Mouse (Mus musculus): ENCODE measurements around the gene Hyal3. TPM values are rescaled to one million over a fixed set of nuclear protein-coding genes. Genes with fewer than 3 reads are reported as not detected.
A peak's percentile ranks its signal among the peaks of the same experiment; 100 is the strongest.
"Not testable (repeated sequence)": the region's sequence is repeated elsewhere in the genome, so short reads cannot be mapped to it uniquely, and the experiment has no call there.

The Hyal3 gene
- total RNA-seq, 1 experiment from 2014 or later: 0.87 TPM

DNA sequence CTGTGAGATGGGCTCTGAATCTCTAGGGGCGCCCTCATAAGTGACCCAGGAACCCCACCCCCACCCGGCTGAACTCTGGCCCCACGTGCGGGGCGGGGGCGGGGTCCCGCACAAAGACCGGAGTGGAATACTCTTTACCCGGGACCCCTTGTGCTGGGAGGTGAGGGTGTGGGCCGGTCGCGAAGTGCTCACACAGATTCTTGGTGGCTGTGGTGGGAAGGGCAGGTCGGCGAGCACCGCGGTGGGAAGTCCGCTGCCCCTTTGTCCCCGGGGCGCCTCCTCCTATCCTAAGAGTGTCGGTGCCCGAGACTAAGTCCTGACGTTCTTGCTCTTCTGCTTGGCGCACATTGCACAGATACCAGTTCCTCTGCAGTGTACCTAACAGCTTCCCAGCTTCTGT is 11.3 kb upstream of the Hyal3 start:
- peak; percentile 10; the same call in 1 of the 2 replicates for ATAC-seq (replicated peaks; ENCODE audit: low read depth, poor library complexity, severe bottlenecking)

DNA sequence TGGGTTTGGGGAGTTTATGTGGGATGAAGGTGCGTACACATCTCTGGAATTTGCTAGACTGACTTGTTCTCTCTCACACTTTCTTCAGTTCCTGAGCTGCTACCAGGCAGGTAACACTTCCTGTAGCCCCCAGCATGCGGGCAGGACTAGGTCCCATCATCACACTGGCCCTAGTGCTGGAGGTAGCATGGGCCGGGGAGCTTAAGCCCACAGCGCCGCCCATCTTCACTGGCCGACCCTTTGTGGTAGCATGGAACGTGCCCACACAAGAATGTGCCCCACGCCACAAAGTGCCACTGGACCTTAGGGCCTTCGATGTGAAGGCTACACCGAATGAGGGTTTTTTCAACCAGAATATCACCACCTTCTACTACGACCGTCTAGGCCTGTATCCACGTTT is 10.6 kb upstream of the Hyal3 start:
- ATAC-seq (replicated peaks; ENCODE audit: low read depth, poor library complexity, severe bottlenecking): no peak

DNA sequence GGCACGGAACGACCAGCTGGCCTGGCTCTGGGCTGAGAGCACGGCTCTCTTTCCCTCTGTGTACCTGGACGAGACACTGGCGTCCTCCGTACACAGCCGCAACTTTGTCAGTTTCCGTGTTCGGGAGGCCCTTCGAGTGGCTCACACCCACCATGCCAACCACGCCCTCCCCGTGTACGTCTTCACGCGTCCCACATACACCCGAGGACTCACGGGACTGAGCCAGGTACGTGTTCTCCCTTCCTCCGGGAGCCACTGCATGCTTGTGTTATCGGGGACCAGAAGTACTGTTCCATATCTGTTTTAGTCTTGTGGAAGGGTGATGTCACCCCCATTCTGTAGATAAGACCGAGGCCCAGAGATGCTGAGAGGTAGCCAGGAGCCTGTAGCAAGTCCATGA is 9.8 kb upstream of the Hyal3 start:
- ATAC-seq (replicated peaks; ENCODE audit: low read depth, poor library complexity, severe bottlenecking): no peak

DNA sequence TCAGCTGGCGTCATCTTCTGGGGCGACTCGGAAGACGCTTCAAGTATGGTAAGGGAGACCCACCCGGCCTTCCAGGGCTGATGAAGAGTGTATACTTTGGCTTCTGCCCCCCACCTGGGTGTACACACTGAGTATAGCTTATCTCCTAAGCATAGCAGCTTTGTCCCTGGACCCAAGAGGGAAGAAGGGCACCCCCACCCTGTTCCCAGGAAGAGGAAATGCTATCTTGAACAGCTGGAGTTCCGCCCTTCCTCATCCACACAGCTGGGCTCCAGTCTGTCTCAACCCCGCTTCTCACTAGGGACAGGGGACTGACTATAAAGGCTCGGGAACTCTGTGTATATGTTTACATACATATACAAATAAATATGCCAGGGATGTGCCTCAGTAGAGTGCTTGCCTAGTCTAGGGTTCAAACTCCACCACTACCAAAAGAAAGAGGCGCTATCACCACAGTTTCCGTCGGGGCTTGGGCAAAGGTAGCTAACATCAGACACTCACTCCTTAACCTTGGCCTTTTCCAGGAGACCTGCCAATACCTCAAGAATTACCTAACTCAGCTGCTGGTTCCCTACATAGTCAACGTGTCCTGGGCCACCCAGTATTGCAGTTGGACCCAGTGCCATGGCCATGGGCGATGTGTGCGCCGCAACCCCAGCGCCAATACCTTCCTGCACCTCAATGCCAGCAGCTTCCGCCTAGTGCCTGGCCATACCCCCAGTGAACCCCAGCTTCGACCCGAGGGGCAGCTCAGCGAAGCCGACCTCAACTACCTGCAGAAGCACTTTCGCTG is 8.9 kb upstream of the Hyal3 start:
- ATAC-seq (replicated peaks; ENCODE audit: low read depth, poor library complexity, severe bottlenecking): no peak

DNA sequence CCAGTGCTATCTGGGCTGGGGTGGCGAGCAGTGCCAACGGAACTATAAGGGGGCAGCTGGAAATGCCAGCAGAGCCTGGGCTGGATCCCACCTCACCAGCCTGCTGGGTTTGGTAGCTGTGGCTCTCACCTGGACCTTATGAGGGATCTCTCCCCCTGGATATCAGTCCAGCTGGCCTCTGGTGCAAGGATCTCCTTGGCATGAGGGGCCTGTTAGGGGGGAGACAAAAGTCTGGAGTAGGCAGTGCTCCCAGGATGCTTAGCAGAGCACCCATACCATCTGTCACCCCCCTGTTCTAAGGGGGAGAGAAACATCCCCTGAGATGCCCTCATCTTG is 8.3 kb upstream of the Hyal3 start:
- ATAC-seq (replicated peaks; ENCODE audit: low read depth, poor library complexity, severe bottlenecking): no peak

DNA sequence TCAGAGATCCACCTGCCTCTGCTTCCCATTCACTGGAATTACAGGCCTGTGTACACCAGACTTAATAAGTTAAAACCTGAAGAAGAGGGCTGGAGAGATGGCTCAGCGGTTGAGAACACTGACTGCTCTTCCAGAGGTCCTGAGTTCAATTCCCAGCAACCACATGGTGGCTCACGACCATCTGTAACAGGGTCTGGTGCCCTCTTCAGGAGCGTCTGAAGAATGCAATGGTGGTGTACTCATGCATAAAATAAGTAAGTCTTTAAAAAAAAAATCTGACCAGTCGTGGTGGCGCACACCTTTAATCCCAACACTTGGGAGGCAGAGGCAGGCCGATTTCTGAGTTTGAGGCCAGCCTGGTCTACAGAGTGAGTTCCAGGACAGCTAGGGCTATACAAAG is 6.8 kb upstream of the Hyal3 start:
- ATAC-seq (replicated peaks; ENCODE audit: low read depth, poor library complexity, severe bottlenecking): not testable (repeated sequence)

DNA sequence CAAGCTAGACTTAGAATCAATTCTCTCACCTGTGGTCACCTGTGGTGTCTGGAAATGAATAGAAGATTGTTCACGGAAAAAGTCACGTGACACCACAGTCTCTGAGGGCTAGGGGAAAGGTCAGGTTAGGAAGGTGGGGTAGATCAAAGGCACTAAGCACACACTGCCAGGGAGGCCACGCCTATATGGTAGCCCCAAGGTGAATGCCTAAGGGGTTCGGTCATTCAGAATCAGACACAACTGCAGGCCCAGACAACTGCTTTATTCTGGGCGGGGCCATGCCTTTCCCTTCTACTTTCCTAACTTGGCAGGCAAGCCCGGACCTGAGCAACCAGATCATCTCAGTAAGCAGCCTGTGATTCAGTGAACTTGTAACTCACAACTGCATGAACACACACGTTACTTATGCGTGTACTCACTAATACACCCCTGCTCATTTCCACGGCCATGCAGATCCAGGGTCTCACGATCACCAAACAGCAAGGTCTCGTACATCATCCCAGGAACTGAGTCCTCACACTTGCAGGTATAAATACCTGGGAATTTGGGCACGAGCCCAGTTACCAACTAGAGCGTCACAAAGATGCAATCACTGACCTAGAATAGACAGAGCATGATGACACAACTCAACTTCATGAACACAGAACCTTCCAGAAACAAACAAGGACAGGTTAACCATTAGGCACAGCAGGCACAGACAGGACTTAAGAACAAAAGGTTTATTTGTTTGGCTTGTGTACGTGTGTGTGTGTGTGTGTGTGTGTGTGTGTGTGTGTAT is 4.8 kb upstream of the Hyal3 start:
- no peak for ATAC-seq (replicated peaks; ENCODE audit: low read depth, poor library complexity, severe bottlenecking)

DNA sequence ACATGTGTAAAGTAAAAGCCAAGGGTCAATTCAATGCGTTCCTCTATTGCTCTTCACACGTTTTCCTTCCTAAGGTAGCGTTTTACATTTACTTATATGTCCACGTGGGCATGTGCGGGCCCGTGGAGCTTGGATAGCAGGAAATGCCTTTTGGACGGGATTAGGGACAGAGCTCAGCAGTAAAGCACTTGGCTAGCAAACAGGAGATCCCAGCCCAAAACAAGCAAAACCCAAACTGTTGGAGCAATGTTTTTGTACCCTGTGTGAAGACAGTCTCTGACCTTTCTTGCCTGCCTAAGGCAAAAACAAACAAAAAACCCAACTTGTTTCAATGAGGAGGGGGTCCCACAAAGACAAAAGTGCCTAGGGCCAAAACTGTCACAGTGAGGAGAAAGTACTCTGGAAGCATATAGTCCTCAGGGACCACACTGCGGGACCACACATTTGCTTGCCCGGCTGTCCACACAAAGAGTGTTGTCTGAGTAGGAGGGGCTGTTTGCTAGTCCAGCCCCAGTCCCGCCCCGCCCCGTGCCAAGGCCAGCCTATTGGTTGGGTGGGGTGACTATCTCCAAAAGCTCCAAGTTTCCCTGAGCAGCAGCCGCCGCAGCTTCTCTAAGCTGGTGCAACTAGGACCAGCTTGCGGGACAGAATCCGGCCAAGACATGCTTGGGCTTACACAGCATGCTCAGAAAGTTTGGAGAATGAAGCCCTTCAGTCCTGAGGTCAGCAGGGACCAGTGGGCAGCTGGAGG is 4.1 kb upstream of the Hyal3 start, which contains the start of gene Hyal1:
Gene Hyal1, plus strand, starts transcription at position 571 of the 751 bp plus-strand sequence.
- peak; percentile 65 for ATAC-seq (replicated peaks; ENCODE audit: low read depth, poor library complexity, severe bottlenecking)

DNA sequence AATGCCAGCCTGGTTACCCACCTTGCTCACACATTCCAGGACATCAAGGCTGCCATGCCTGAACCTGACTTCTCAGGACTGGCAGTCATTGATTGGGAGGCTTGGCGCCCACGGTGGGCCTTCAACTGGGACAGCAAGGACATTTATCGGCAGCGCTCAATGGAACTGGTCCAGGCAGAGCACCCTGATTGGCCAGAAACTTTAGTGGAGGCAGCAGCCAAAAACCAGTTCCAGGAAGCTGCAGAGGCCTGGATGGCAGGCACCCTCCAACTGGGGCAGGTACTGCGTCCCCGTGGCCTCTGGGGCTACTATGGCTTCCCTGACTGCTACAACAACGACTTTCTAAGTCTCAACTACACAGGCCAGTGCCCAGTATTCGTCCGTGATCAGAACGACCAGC is 2.7 kb upstream of the Hyal3 start:
- no peak for ATAC-seq (replicated peaks; ENCODE audit: low read depth, poor library complexity, severe bottlenecking)

DNA sequence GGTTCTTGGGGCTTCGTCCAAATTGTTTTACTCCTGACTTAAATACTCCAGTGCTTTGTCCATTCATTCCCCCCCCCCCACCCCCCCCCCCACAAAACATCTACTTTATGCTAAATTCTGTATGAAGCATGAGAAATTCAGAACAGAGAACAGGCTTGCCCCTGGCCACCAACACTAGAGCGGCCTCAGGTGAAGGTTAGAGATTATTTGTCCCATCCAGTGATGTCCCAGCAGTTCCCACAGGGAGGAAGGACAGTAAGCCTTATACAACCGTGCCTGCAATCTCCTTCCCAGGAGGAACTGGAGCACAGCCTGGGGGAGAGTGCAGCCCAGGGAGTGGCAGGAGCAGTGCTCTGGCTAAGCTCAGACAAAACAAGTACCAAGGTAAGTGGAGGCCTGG is 2.0 kb upstream of the Hyal3 start, which contains the start of gene Naa80:
Gene Naa80, plus strand, starts transcription at position 301 of the 400 bp plus-strand sequence.
- ATAC-seq (replicated peaks; ENCODE audit: low read depth, poor library complexity, severe bottlenecking): no peak

DNA sequence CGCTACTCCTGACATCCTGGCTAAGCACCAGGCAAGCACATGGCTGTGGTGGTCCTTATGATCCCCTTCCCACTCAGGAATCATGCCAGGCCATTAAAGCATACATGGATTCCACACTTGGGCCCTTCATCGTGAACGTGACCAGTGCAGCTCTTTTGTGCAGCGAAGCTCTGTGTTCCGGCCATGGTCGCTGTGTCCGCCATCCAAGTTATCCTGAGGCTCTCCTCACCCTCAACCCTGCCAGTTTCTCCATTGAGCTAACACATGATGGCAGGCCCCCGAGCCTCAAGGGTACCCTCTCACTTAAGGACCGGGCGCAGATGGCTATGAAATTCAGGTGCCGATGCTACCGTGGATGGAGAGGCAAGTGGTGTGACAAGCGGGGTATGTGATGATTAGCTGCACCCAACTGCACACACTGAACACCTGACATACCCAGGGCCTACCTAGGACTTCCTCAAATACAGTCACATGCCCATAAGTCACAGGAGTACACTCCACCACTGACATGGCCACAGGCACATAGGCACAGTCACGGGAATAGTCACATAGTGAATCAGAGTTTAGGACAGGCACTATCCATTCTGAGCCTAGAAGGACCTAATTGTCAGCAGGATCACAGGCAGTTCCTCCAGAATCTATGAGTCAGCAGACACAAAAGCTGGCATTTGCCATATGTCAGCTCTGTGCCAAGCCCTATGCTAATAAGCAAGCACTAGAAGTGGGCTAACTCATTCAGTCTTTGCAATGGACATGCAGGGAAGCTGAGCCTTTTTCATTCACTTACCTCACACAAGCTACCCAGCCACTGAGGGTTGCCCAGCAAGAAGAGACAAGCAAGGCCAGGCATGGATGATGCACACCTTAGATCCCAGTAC is 1.4 kb upstream of the Hyal3 start:
- ATAC-seq (replicated peaks; ENCODE audit: low read depth, poor library complexity, severe bottlenecking): no peak

DNA sequence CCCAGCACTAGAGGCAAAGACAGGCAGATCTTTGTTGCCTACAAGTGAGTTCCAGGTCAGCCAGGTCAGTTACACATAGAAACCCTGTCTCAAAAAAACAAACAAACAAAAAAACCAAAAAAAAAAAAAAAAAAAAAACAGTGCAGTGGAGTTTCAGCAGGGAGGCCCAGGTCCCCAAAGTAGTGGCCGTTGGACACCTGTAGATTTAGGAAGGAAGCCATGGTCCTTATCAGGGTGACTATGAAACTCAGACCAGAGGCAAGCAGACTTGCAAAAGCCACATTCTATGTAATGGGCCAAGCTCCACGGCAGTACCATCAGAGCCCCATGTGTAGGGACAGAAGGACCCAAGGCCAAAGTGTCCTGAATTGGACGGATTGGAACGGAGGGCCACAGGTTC is 966 bp downstream of the Hyal3 start:
- ATAC-seq (replicated peaks; ENCODE audit: low read depth, poor library complexity, severe bottlenecking): no peak

DNA sequence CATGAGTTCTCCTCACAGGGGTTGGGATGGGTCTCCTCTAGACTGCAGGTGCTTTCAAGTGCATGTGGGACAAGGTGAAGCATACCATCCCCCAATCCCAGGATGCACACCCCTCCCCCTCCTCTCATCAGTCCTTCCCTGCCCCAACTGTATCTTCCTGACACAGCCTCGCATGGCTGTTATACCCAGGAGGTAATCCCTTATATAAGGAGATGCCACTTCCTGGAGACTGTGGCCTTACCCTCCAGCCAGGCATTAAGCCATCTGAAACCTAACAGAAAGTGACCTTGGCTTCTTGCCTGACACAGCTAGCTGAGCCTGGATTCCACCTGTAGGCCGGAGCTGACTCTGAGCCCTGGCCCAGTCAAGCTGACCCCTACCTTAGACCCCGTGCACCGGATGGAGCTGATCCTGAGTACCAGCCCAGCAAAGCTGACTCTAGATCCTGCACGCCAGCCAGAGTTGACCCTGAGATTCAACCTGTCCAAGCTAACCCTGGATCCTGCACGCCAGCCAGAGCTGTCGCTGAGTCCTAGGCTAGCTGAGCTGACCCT is 2.0 kb downstream of the Hyal3 start:
- no peak for ATAC-seq (replicated peaks; ENCODE audit: low read depth, poor library complexity, severe bottlenecking)

DNA sequence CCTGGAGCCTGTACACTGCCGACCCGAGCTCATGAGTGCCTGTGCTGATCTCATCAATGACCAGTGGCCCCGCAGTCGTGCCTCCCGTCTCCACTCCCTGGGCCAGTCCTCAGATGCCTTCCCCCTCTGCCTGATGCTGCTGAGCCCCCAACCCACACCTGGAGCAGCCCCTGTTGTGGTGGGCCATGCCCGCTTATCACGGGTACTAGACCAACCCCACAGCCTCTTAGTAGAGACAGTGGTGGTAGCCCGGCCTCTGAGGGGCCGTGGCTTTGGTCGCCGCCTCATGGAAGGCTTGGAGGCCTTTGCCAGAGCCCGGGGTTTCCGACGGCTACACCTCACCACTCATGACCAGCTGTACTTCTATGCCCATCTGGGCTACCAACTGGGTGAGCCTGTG is 2.6 kb downstream of the Hyal3 start:
- ATAC-seq (replicated peaks; ENCODE audit: low read depth, poor library complexity, severe bottlenecking): no peak

DNA sequence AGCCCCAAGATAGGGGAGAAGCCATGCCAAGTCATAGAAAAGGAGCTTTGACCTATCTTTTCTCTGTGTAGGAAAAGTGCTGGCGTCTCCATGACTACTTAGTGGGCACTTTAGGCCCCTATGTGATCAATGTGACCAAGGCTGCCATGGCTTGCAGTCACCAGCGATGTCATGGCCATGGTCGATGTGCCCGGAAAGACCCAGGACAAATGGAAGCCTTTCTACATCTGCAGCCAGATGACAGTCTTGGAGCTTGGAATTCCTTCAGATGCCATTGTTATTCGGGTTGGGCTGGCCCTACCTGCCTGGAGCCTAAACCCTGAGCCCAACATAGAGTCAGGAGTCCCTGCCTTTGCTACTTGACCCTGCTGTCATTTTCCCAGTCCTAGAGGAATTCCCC is 5.9 kb downstream of the Hyal3 start:
- ATAC-seq (replicated peaks; ENCODE audit: low read depth, poor library complexity, severe bottlenecking): no peak

DNA sequence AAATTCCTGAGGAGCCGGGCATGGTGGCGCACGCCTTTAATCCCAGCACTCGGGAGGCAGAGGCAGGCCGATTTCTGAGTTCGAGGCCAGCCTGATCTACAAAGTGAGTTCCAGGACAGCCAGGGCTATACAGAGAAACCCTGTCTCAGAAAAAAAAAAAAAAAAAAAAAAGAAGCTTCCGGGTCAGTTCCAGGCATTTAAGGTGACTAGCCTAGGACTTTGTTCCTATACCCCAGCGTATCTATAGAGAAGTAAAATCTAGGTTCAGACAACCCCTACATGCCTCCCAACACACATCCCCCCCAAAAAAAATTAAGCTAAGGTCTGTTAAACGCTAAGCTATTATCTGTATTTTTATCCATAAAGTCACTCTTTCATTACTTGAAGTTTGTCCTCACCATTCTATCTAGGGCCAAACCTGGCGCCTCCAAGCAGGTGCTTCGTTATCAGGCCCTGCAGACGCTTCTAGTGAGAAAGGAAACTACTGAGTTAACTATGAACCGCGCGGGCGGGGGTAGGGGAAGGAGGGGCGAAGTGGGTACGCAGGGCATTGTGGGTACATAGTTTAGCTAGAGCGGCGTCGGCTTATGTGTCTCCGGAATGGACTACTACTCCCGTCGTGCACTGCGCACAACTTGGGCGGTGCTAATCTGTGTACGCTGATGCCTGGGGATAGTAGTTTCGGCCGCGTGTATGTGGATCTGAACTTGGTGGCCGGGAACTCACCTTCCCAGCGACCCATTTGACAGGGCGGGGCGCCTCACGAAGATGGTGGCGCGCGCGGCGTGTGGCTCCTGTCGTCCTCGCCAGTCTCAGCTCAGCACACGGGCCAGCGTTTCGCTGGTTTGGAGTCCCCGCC is 6.6 kb downstream of the Hyal3 start, which contains the start of gene Ifrd2:
Gene Ifrd2, plus strand, starts transcription at position 669 of the 859 bp plus-strand sequence.
- peak; percentile 95 for ATAC-seq (replicated peaks; ENCODE audit: low read depth, poor library complexity, severe bottlenecking)

DNA sequence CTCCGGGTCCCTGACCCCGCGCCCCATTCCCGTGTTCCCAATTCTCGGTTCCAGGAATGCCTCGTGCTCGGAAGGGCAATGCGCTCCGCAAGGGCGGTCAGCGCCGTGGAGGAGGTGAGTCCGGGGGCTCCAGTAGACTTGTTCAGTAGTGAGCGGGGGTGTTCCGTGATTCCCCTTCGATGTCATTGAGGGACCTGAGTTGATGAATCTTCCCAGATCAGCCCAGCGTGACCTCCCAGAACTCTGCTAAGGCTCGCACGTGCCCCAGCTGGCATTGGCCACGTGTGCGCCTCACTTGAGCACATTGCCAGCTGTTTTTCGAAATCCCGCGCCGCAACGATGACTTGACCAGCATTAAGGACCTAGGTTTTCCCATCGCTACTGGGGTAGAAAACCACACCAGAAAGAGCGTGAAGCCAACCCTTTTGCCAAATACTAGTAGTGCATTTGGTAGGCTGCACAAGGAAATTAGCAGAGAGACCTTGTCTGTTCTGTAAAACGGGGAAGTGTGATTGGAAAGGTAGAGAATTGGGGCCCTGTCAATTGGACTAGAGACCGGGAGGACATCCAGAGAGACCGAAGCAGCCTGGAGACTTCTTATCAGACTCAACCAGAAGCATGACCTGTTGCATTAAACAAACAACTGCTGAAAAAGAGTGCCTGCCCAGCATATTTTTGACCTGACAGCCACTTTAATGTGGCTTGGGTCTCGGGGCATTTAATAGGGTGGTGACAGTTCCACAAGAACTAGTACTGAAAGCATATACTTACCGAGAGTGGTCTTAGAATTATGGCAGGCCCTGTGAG is 7.4 kb downstream of the Hyal3 start:
- ATAC-seq (replicated peaks; ENCODE audit: low read depth, poor library complexity, severe bottlenecking): peak; percentile 11
